Mouse (Mus musculus) right cerebral cortex, postnatal 10 days (tissue): ENCODE measurements around the gene Exoc6b.
"Not testable (repeated sequence)": the region's sequence is repeated elsewhere in the genome, so short reads cannot be mapped to it uniquely, and the experiment has no call there.

Source experiments
- DNase-seq, 2 experiments: peaks; one replicate each; pipeline ENCODE4 v3.0.0; 2021; ENCODE audit warnings: low spot score in 2 of 2

The Exoc6b gene

DNA sequence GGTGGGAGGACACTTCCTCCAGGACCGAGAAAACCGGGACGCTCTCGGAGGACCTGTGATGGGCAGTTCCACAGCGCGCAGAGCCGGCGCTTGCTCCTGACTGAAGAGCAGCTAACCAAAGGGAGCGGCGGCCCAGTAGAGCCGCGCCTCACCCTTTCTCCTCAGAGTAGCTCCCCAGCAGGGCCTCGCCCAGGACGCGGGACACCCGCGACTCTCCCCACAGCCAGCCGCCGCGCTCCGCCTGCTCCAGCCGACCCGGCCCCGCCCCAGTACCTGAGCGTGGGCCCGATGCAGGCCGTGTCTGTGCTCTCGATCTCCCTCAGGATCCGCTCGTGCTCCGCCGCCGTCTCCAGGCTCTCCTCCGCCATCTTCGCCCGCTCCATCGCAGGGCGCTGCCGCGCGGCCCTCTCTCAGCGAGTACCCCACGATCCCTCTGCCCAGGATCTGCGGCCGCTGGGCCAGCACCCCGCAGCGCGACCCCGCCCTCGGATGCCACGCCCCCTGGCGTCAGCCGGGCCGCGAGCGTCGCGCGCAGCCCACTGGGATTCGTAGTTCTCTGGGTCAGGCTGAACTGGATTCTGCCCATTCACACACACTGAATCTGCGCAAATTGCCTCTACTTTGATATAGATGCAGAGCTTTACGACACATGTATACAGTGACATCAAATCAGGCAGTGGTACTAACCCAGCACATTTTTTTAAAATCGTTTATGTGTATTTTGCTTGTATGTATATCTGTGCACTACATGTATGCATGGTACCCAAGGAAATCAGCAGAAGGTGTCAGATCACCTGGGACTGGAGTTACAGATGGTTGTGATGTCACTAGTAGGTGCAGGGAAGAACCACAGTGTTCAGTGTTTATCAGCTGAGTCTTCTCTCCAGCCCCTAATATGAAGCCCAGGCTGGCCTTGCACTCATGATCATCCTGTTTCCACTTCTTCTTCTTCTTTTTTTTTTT, at the start of gene Exoc6b:
Exoc6b (minus strand) TSS at position 491 of the 963 bp plus-strand sequence.
- DNase-seq = peak; percentile 90

DNA sequence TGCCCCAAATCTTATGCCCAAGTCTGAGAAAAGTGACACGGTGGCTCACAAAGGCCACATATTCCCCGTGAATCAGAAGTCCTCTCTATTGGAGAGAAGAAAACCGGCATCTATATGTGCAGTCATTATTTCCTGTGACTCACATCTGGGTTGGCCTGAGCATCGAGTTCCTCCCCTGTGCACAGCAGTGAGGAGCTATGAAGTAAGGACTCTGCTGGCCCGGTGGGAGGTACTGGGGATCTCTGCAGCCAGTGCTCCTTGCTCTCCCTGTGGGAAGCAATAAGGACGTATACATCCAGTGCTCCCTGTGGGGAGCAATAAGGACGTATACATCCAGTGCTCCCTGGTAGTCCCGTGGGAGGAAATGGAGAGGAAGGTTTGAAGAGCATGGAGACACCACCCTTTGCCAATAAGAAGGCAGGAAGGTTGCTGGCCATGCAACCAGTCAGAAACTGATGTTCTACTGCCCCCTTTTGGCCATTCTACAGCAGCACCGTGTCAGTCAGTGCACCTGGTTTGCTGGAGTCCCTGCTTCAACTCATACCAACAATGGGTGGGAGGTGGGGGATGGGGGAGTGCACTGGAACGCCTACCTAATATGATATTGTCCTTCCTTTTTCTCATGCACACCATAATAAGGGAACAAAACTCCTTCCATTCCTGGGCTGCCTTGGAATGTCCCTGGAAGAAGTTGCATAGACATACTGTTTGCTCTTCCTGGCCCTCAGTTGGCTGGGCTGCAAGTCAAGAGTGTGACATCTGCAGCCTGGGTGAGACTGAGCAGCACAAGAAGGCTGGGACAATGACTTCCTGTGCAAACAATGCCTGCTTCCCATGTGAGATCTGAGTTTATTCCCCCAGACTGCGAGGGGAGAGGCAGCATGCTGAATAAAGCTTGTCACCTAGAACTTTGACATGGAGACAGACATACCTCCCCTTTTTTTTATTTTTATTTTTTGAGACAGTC, 48.5 kb upstream of the Exoc6b start:
- peak in 1 of 2 experiments; percentile 50 for DNase-seq

DNA sequence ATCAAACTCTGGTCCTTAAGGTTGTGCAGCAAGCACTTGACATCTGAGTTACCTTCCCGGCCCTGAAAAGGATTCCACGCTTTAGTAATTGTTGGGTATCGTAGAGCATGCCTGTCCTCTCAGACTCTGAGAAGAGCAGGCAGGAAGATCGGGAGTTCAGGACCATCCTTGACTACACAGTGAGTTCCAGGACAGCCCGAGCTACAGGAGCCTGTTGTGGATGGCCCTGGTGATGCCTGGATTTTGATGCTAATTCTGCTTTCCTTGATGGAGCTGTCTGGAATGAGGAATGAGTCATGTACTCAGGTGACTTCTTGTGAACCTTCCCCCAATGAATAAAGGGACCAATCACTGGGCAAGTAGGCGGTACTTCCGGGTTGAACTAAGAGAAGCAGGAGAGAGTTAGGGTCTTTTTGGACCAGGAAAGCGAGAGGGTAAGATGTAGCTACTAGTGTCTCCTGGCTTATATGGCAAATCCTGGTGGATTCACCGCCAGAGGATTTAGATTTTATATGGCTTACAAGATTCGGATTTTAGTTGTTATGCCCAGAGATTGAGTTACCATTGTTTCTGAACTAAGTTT, 35.8 kb upstream of the Exoc6b start:
- DNase-seq = no peak

- no peak for DNase-seq
These were observed 34.0 kb upstream of the Exoc6b start for GRCm38 (mm10) chr6:85103321-85103720.

GRCm38 (mm10) chr6:85096441-85096840, 27.1 kb upstream of the Exoc6b start:
- DNase-seq = no peak

DNA sequence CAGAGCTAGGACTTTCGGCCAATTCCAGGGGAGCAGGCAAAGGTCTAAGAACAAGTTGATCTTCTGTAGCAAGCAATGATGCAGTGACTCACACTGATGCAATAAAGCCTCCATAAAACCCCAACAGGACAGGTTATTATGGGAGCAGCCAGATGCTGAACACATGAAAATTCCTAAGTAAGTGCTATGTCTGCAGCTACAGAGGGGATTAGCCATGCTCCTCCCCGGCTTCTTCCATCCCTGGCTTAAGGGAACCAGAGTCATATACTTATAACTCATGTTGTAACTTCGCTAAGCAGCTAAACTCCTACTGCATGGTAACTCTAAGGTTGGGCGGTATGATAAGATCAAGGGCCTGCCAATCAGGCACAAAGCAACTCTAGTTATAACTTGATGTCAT, 18.1 kb upstream of the Exoc6b start:
- DNase-seq = no peak

DNA sequence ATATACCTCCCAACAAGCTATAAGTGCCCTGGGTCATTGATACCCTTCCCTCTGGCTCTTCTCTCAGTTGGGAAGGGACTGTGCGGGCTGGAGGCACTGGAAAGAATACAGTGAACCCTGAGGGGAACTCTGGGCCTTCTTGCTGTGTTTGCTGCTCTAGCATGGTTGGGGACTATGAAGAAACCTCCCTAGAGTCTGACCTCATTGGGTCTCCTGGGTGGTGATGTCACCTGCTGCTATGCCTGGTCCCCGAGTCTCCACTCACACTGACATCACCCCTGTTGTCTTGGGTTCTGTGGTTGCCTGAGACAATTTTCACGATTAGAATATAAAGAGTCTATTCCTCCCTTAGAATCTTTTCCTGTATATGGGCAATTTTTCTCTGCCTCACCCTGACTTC, 17.3 kb upstream of the Exoc6b start:
- DNase-seq = no peak

DNA sequence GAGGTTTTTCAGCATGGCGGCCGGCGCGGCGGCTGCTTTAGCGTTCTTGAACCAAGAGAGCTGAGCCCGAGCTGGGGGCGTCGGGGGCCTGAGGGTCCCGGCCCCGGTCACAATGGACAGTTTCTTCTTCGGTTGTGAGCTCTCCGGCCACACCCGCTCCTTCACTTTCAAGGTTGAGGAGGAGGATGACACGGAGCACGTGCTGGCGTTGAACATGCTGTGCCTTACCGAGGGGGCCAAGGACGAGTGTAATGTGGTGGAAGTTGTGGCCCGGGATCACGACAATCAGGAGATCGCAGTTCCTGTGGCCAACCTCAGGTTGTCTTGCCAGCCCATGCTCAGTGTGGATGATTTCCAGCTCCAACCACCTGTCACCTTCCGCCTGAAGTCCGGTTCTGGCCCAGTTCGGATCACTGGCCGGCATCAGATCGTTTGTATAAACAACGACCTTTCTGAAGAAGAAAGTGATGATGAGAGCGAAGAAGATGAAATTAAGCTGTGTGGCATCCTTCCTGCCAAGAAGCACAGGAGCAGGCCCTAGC, 6.9 kb upstream of the Exoc6b start:
- not testable (repeated sequence) for DNase-seq

- no peak for DNase-seq
These were observed 5.7 kb upstream of the Exoc6b start for GRCm38 (mm10) chr6:85074996-85075395.

- DNase-seq = peak; percentile 30 to 44
These were observed 841 bp downstream of the Exoc6b start for GRCm38 (mm10) chr6:85068322-85069022.

GRCm38 (mm10) chr6:85057641-85058040, 11.7 kb downstream of the Exoc6b start:
- no peak for DNase-seq

- DNase-seq = no peak
These were observed 18.2 kb downstream of the Exoc6b start for GRCm38 (mm10) chr6:85051109-85051508.

DNA sequence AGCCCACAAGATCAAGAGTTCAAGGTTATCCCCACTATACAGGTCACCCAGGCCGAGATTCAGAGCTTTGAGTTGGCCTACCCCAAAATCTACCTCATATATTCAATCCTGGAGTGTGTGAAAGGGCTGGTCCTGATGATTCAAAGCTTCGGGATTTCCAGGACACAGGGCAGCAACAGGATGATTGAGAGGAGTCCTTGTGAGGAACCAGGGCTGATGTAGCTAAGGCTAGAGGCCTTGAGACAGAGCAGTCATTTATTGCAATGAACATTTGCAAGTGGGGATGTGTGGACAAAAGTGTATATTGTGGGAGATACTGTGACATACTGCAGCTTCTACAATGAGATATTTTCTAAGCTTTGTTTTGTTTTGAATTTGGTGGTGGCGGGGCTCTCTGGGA, 22.8 kb downstream of the Exoc6b start:
- DNase-seq = no peak

DNA sequence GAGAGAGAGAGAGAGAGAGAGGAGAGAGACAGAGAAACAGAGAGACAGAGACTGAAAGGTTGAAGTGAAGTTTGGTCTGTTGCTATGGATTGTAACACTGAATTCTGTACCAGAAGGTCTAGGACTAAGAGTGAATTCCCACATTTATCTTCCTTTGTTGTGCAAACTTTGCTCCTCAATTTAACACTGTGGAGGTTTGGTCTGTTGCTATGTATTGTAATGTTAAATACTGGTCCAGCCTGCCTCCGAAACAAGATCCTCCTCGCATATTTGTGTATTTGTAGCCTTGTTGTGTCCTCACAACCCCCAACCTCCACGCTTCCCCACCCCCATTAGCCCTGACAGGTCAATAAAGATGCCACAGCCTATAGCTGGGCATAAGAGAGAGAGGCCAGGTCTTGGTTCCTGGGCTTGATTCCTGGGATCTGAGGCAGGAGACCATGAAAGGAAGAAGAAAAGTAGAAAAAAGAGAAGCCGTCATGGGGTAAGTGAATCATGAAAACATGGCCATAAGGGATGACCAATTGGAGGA, 24.6 kb downstream of the Exoc6b start:
- DNase-seq = no peak

GRCm38 (mm10) chr6:85037677-85038076, 31.6 kb downstream of the Exoc6b start:
- peak; percentile 70 to 81 for DNase-seq

DNA sequence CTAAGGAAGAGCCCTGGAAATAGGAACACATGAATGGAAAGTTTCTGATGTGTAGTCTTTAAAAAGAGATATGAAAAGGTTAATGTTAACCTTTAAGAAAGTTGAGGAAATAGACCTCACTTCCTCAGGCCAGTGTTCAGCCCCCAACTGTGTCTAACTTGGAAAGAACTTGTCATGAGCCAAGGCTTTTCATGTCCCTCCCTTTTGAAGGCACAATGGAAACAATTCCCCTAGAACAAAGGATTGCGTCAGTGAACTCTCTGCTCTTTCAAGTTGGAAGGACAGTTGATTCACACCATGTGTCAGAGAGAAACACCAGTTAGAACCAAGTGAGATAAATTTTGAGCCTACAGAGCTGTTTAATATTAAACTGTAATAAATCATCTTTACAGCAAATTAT, 39.6 kb downstream of the Exoc6b start:
- no peak for DNase-seq

- DNase-seq = no peak
These were observed 44.9 kb downstream of the Exoc6b start for GRCm38 (mm10) chr6:85024403-85024802.

- no peak for DNase-seq
These were observed 52.3 kb downstream of the Exoc6b start for GRCm38 (mm10) chr6:85017011-85017410.

- DNase-seq = no peak
These were observed 55.4 kb downstream of the Exoc6b start for GRCm38 (mm10) chr6:85013906-85014305.

- no peak for DNase-seq
These were observed 58.9 kb downstream of the Exoc6b start for GRCm38 (mm10) chr6:85010397-85010796.

- DNase-seq = no peak
These were observed 73.9 kb downstream of the Exoc6b start for GRCm38 (mm10) chr6:84995418-84995817.
